Mouse (Mus musculus) macrophage (primary cell): Measurements from ENCODE around the gene Cog6. TPM values are rescaled to one million over a fixed set of nuclear protein-coding genes. Genes with fewer than 3 reads are reported as not detected.

ENCODE experiments used
- polyA plus RNA-seq: library from polyadenylated mRNA; stranded (reverse); fragments of 250-400 nt; gene quantifications from 3 replicates; pipeline ENCODE4 v1.2.4, GENCODE M21; 2018; ENCODE audit warnings: inconsistent platforms

Gene Cog6
- polyA plus RNA-seq, 1 experiment from 2014 or later = 18.0 TPM

Other genes starting within 250 kb of the Cog6 start
- gene Lhfp, start 24.3 kb upstream of the Cog6 start, polyA plus RNA-seq = 0.15 to 0.24 TPM (median 0.20 TPM) in 3 replicates